Comparison of ENCODE assay signal across 8 mouse cellular contexts in the genomic region with DNA sequence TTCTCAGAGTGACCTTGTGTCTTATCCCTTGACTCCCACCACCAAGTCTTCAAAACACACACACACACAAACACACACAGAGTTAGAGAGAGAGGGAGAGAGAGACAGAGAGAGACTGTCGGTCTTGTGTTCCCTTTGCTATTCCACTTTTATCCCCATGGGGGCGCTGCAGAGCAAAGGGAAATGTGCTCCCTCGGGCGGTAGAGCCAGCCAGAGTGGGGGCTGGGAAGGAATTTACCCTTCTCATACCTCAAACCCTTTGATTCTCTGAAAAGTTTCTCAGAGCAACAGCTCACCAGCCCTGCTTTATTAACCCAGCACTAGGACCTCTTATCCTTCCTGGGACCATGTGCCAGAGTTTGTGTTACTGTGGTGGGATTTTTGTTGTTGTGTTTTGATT. TPM values are rescaled to one million over a fixed set of nuclear protein-coding genes. Genes with fewer than 3 reads are reported as not detected.
DNase-seq lines count a peak whose midpoint lies in the region; ATAC-seq and TF ChIP-seq lines count a peak whose summit lies in the region.

No protein-coding gene starts in this region.

- peaks cover 8% of the 10 kb centered on the region; the same call in 1 of the 2 replicates for H3K27me3 ChIP-seq in hindbrain, embryonic 14.5 days (ENCODE audit: control insufficient read depth, insufficient read depth, low read length)
- no peaks in the 10 kb centered on the region for H3K27me3 ChIP-seq in hindbrain, embryonic 16.5 days (replicated peaks; ENCODE audit: control insufficient read depth, insufficient read depth, low read length)
- H3K27me3 ChIP-seq in forebrain, embryonic 16.5 days (replicated peaks; ENCODE audit: control insufficient read depth, insufficient read depth, low read length): 0 out of 2 replicates have a peak, but pooled peaks cover 2% of the 10 kb centered on the region
- H3K27me3 ChIP-seq in hindbrain, embryonic 15.5 days: peaks cover 7% of the 10 kb centered on the region; the same call in 1 of the 2 replicates
- H3K27me3 ChIP-seq in stomach, postnatal 0 days (ENCODE audit: control insufficient read depth, insufficient read depth, low read length): no peaks in the 10 kb centered on the region

- intact Hi-C loops in left cerebral cortex, postnatal 4 days (cut with DNase I): loop anchor here (5.0 kb wide), 1 partner anchor 511 kb away; no protein-coding TSS in a partner anchor

- peaks cover 15% of the 10 kb centered on the region; the same call in 1 of the 2 replicates for H3K4me1 ChIP-seq in hindbrain, embryonic 14.5 days (replicated peaks; ENCODE audit: control insufficient read depth, insufficient read depth, low read length)
- H3K4me1 ChIP-seq in hindbrain, embryonic 16.5 days (ENCODE audit: control insufficient read depth, insufficient read depth, low read depth, low read length): peaks cover 6% of the 10 kb centered on the region
- peaks cover 18% of the 10 kb centered on the region for H3K4me1 ChIP-seq in forebrain, embryonic 16.5 days (replicated peaks; ENCODE audit: control insufficient read depth, insufficient read depth, low read length)
- peaks cover 25% of the 10 kb centered on the region for H3K4me1 ChIP-seq in hindbrain, embryonic 15.5 days (replicated peaks)
- H3K4me1 ChIP-seq in stomach, postnatal 0 days (replicated peaks; ENCODE audit: control insufficient read depth, insufficient read depth): peaks cover 3% of the 10 kb centered on the region

- WGBS in hindbrain, embryonic 14.5 days: 1% methylated on average over 4 of the region's 4 CpGs
- WGBS in hindbrain, embryonic 16.5 days: 5% methylated on average over 4 of the region's 4 CpGs
- 2% methylated on average over 4 of the region's 4 CpGs for WGBS in forebrain, embryonic 16.5 days
- 0% methylated on average over 4 of the region's 4 CpGs for WGBS in hindbrain, embryonic 15.5 days
- WGBS in stomach, postnatal 0 days: 5% methylated on average over 4 of the region's 4 CpGs

- no peak overlapping the region for H3K9ac ChIP-seq in hindbrain, embryonic 14.5 days
- no peak overlapping the region for H3K9ac ChIP-seq in hindbrain, embryonic 16.5 days (ENCODE audit: low read depth, low read length)
- H3K9ac ChIP-seq in forebrain, embryonic 16.5 days (replicated peaks; ENCODE audit: low read depth, low read length): no peak overlapping the region
- H3K9ac ChIP-seq in hindbrain, embryonic 15.5 days: no peak overlapping the region
- H3K9ac ChIP-seq in stomach, postnatal 0 days (ENCODE audit: low read length): no peak overlapping the region

- H3K4me3 ChIP-seq in hindbrain, embryonic 14.5 days (replicated peaks; ENCODE audit: low read length): no peak overlapping the region
- H3K4me3 ChIP-seq in hindbrain, embryonic 16.5 days (ENCODE audit: low read length): no peak overlapping the region
- peak overlapping the region; percentile 6; the same call in 1 of the 2 replicates for H3K4me3 ChIP-seq in forebrain, embryonic 16.5 days (replicated peaks; ENCODE audit: low read length)
- H3K4me3 ChIP-seq in hindbrain, embryonic 15.5 days: no peak overlapping the region
- no peak overlapping the region for H3K4me3 ChIP-seq in stomach, postnatal 0 days (ENCODE audit: low read depth, low read length)

- no peaks in the 10 kb centered on the region for H3K9me3 ChIP-seq in hindbrain, embryonic 14.5 days (ENCODE audit: control insufficient read depth, low read length)
- H3K9me3 ChIP-seq in hindbrain, embryonic 16.5 days (ENCODE audit: control insufficient read depth, low read length): no peaks in the 10 kb centered on the region
- no peaks in the 10 kb centered on the region for H3K9me3 ChIP-seq in forebrain, embryonic 16.5 days (ENCODE audit: control insufficient read depth, low read length)
- H3K9me3 ChIP-seq in hindbrain, embryonic 15.5 days: no peaks in the 10 kb centered on the region
- no peaks in the 10 kb centered on the region for H3K9me3 ChIP-seq in stomach, postnatal 0 days (ENCODE audit: control insufficient read depth, low read length)

- H3K36me3 ChIP-seq in hindbrain, embryonic 14.5 days (replicated peaks; ENCODE audit: control insufficient read depth, insufficient read depth): no peaks in the 10 kb centered on the region
- H3K36me3 ChIP-seq in hindbrain, embryonic 16.5 days (ENCODE audit: control insufficient read depth, insufficient read depth, low read length): no peaks in the 10 kb centered on the region
- no peaks in the 10 kb centered on the region for H3K36me3 ChIP-seq in forebrain, embryonic 16.5 days (ENCODE audit: control insufficient read depth, insufficient read depth)
- no peaks in the 10 kb centered on the region for H3K36me3 ChIP-seq in hindbrain, embryonic 15.5 days
- H3K36me3 ChIP-seq in stomach, postnatal 0 days (ENCODE audit: control insufficient read depth, insufficient read depth, low read length): no peaks in the 10 kb centered on the region

- no peak overlapping the region for H3K4me2 ChIP-seq in hindbrain, embryonic 14.5 days (replicated peaks)
- no peak overlapping the region for H3K4me2 ChIP-seq in hindbrain, embryonic 16.5 days (ENCODE audit: low read length)
- H3K4me2 ChIP-seq in forebrain, embryonic 16.5 days (ENCODE audit: low read length): peak overlapping the region; percentile 89
- H3K4me2 ChIP-seq in hindbrain, embryonic 15.5 days: peak overlapping the region; percentile 99
- peak overlapping the region; percentile 83; the same call in 1 of the 2 replicates for H3K4me2 ChIP-seq in stomach, postnatal 0 days (replicated peaks; ENCODE audit: low read depth)

- no peak overlapping the region for H3K27ac ChIP-seq in hindbrain, embryonic 14.5 days
- H3K27ac ChIP-seq in hindbrain, embryonic 16.5 days (ENCODE audit: low read depth, low read length): no peak overlapping the region
- H3K27ac ChIP-seq in forebrain, embryonic 16.5 days (ENCODE audit: low read length): no peak overlapping the region; the same call in 1 of the 2 replicates
- no peak overlapping the region for H3K27ac ChIP-seq in hindbrain, embryonic 15.5 days (replicated peaks)
- no peak overlapping the region for H3K27ac ChIP-seq in stomach, postnatal 0 days (replicated peaks)

- ATAC-seq in hindbrain, embryonic 14.5 days (ENCODE audit: low FRiP score): no peak
- ATAC-seq in hindbrain, embryonic 16.5 days: no peak
- no peak for ATAC-seq in forebrain, embryonic 16.5 days
- no peak for ATAC-seq in hindbrain, embryonic 15.5 days (ENCODE audit: low FRiP score, low read depth)
- 0 out of 2 replicates have a peak, but pooled peaks have one; percentile 10 for ATAC-seq in stomach, postnatal 0 days (ENCODE audit: low FRiP score, low TSS enrichment)

- TF ChIP-seq EP300 in stomach, postnatal 0 days (optimal IDR thresholded peaks at IDR 0.05): no peak

- peak; percentile 80 for DNase-seq in hindbrain, embryonic 14.5 days (ENCODE audit: low spot score)
- DNase-seq in c-Kit-positive CD71-negative TER-119-negative erythroid progenitor cells, embryonic 14.5 days (ENCODE audit: low read depth): peak; percentile 75
- DNase-seq in left cerebral cortex, postnatal 4 days: peak; percentile 89
- peak; percentile 83 for DNase-seq in neural tube, embryonic 10.5 days (ENCODE audit: extremely low spot score, low spot score)
- DNase-seq in stomach, postnatal 0 days (ENCODE audit: low spot score): peak; percentile 89

- peak; percentile 98 for TF ChIP-seq CTCF in stomach, postnatal 0 days (IDR thresholded peaks at IDR 0.05; ENCODE audit: low read depth)

RNA-seq across cellular contexts. Expression of gene Bcl6, which starts 2.5 kb away (rescaled TPM):
- 0.35 and 0.50 TPM in 2 replicates for polyA plus RNA-seq in hindbrain, embryonic 14.5 days (2014; fragmentation: Nextera tagmentation; extraction: Ambion mirVana)
- polyA plus RNA-seq in hindbrain, embryonic 16.5 days (2015; fragmentation: Nextera tagmentation; extraction: Ambion mirVana): 0.76 and 0.79 TPM in 2 replicates
- 2.4 and 2.5 TPM in 2 replicates for polyA plus RNA-seq in forebrain, embryonic 16.5 days (2015; fragmentation: Nextera tagmentation; extraction: Ambion mirVana)
- 0.41 and 0.72 TPM in 2 replicates for polyA plus RNA-seq in hindbrain, embryonic 15.5 days (2015; fragmentation: Nextera tagmentation; extraction: Ambion mirVana)
- total RNA-seq in left cerebral cortex, postnatal 4 days (2021): 10 to 100 TPM; 21.0 to 22.4 TPM
- 0.23 and 0.30 TPM in 2 replicates for polyA plus RNA-seq in stomach, postnatal 0 days (2015; fragmentation: Nextera tagmentation; extraction: Ambion mirVana)

RNA-seq across cellular contexts. Expression of gene Gm37419, which starts 2.9 kb away (rescaled TPM):
- polyA plus RNA-seq in hindbrain, embryonic 14.5 days (2014; fragmentation: Nextera tagmentation; extraction: Ambion mirVana): not detected in 2 replicates
- not detected in 2 replicates for polyA plus RNA-seq in hindbrain, embryonic 16.5 days (2015; fragmentation: Nextera tagmentation; extraction: Ambion mirVana)
- not detected in 2 replicates for polyA plus RNA-seq in forebrain, embryonic 16.5 days (2015; fragmentation: Nextera tagmentation; extraction: Ambion mirVana)
- not detected in 2 replicates for polyA plus RNA-seq in hindbrain, embryonic 15.5 days (2015; fragmentation: Nextera tagmentation; extraction: Ambion mirVana)
- total RNA-seq in left cerebral cortex, postnatal 4 days (2021): not detected
- polyA plus RNA-seq in stomach, postnatal 0 days (2015; fragmentation: Nextera tagmentation; extraction: Ambion mirVana): not detected in 2 replicates

RNA-seq across cellular contexts. Expression of gene Rtp2, which starts 59.0 kb away (rescaled TPM):
- not detected in 2 replicates for polyA plus RNA-seq in hindbrain, embryonic 14.5 days (2014; fragmentation: Nextera tagmentation; extraction: Ambion mirVana)
- 0.12 TPM in 1 of 2 replicates, not detected in the other for polyA plus RNA-seq in hindbrain, embryonic 16.5 days (2015; fragmentation: Nextera tagmentation; extraction: Ambion mirVana)
- 0.11 TPM in 1 of 2 replicates, not detected in the other for polyA plus RNA-seq in forebrain, embryonic 16.5 days (2015; fragmentation: Nextera tagmentation; extraction: Ambion mirVana)
- polyA plus RNA-seq in hindbrain, embryonic 15.5 days (2015; fragmentation: Nextera tagmentation; extraction: Ambion mirVana): 0.17 TPM in 1 of 2 replicates, not detected in the other
- under 1 TPM in 1 of 2 experiments, not detected in 1; 0.36 TPM for total RNA-seq in left cerebral cortex, postnatal 4 days (2021)
- not detected in 2 replicates for polyA plus RNA-seq in stomach, postnatal 0 days (2015; fragmentation: Nextera tagmentation; extraction: Ambion mirVana)

Comparison
In these comparisons a context has a peak if more than half of its experiments do, and no peak if none do; other contexts are left out.
1. H3K4me2 ChIP-seq: peak in forebrain, embryonic 16.5 days (single experiment), hindbrain, embryonic 15.5 days (single experiment) and stomach, postnatal 0 days (single experiment); none in hindbrain, embryonic 14.5 days (single experiment) and hindbrain, embryonic 16.5 days (single experiment).
2. Peak in every context shown above with its lines, with median percentiles within 50 percentile points of each other: DNase-seq.